ENCODE assay signal across 9 mouse cellular contexts in the genomic region with DNA sequence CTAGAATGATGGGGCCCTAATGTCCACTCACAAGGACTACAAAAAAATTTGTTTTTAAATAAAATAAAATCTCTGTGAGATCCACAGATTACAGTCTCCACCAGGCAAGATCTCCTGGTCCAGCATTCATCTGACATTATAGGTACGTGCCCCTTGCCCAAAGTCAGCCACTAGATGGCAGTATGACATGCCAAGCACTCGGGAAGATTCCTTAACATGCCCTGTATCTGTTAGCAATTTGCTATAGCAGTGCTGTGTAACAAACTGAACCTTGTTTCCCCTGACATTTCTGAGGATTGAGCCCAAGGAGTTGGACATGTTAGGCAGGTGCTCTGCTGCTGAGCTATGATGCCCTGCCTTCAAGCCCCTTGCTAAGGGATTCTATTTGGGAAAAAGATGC. TPM values are rescaled to one million over a fixed set of nuclear protein-coding genes. Genes with fewer than 3 reads are reported as not detected.
DNase-seq lines count a peak whose midpoint lies in the region; ATAC-seq and TF ChIP-seq lines count a peak whose summit lies in the region.
"Had no signal": no experiment of that assay in that cellular context is flagged by ENCODE, and none has a peak within 500 bp of the region (broad histone marks: within the 10 kb centered on the region; RNA-seq: fewer than 3 reads in every experiment).

No protein-coding gene starts in this region.

- H3K4me1 ChIP-seq in lung, postnatal 0 days (ENCODE audit: insufficient read depth, low read depth, low read length), result no peaks in the 10 kb centered on the region

- H3K27me3 ChIP-seq in lung, postnatal 0 days (replicated peaks; ENCODE audit: insufficient read depth, low read length), result no peaks in the 10 kb centered on the region
- no peaks in the 10 kb centered on the region for H3K27me3 ChIP-seq in splenic B cell, adult 2 months (ENCODE audit: control insufficient read depth, insufficient read depth, low read length, poor library complexity, severe bottlenecking)

- no peak overlapping the region for H3K4me2 ChIP-seq in lung, postnatal 0 days (replicated peaks; ENCODE audit: low read depth, low read length)

- H3K9me3 ChIP-seq in lung, postnatal 0 days (ENCODE audit: low read length), result no peaks in the 10 kb centered on the region

- no peaks in the 10 kb centered on the region for H3K36me3 ChIP-seq in lung, postnatal 0 days (ENCODE audit: insufficient read depth, low read length)
- H3K36me3 ChIP-seq in splenic B cell, adult 2 months (ENCODE audit: control insufficient read depth, insufficient read depth, low read length, poor library complexity, severe bottlenecking), result no peaks in the 10 kb centered on the region

- TF ChIP-seq EP300 in lung, postnatal 0 days (IDR thresholded peaks at IDR 0.05), result no peak

- peak; percentile 26 for DNase-seq in lung, postnatal 0 days (ENCODE audit: low spot score)
- no peak for DNase-seq in lung, postnatal 25 days (ENCODE audit: low spot score)
- peak; percentile 45 for DNase-seq in T-cell, adult 2 months (ENCODE audit: low spot score)
- peak; percentile 76 for DNase-seq in induced T-regulatory cell, adult 2 months (ENCODE audit: low read depth)
- peak; percentile 77 for DNase-seq in splenic B cell, adult 2 months (ENCODE audit: low read depth, low spot score)
- no peak for DNase-seq in ovary, postnatal 10 days (ENCODE audit: low spot score)
- DNase-seq in urinary bladder, postnatal 10 days (ENCODE audit: low spot score), result no peak
- DNase-seq in left cerebral cortex, adult 8-10 months (ENCODE audit: low spot score in 2 of 2), result no peak

- WGBS in lung, postnatal 0 days, result 38% methylated on average over 2 of the region's 2 CpGs

- H3K4me3 ChIP-seq in lung, postnatal 0 days (ENCODE audit: low read depth, low read length), result no peak overlapping the region

- H3K9ac ChIP-seq in lung, postnatal 0 days (replicated peaks; ENCODE audit: low read depth), result no peak overlapping the region

- TF ChIP-seq CTCF in lung, postnatal 0 days (IDR thresholded peaks at IDR 0.05), result peak; percentile 66

- H3K27ac ChIP-seq in lung, postnatal 0 days (ENCODE audit: low read length), result no peak overlapping the region

- ATAC-seq in lung, postnatal 0 days, result no peak

RNA-seq across cellular contexts. Expression of a gene that starts 8.0 kb away (rescaled TPM):
- polyA plus RNA-seq in lung, postnatal 0 days (2015; fragmentation: Nextera tagmentation; extraction: Ambion mirVana), result 233 and 242 TPM in 2 replicates
- total RNA-seq in left cerebral cortex, adult 8-10 months (2022), result 10 to 100 TPM; 32.1 to 39.5 (median 34.3) TPM

RNA-seq across cellular contexts. Expression of a gene that starts 38.5 kb away (rescaled TPM):
- polyA plus RNA-seq in lung, postnatal 0 days (2015; fragmentation: Nextera tagmentation; extraction: Ambion mirVana), result not detected in 2 replicates
- total RNA-seq in left cerebral cortex, adult 8-10 months (2022), result 1 to 10 TPM; 3.1 to 4.6 (median 3.6) TPM
- polyA plus RNA-seq: neural tube, embryonic 11.5 days had no signal

Comparison
In these comparisons a context has a peak if more than half of its experiments do, and no peak if none do; other contexts are left out.
1. DNase-seq: peak in lung, postnatal 0 days (single experiment), T-cell, adult 2 months (single experiment), induced T-regulatory cell, adult 2 months (single experiment) and splenic B cell, adult 2 months (single experiment); none in lung, postnatal 25 days (single experiment), ovary, postnatal 10 days (single experiment), urinary bladder, postnatal 10 days (single experiment) and left cerebral cortex, adult 8-10 months (0 of 2).